Mouse (Mus musculus): ENCODE data around the gene Atp10a.
A peak's percentile ranks its signal among the peaks of the same experiment; 100 is the strongest.
"Not testable (repeated sequence)": the region's sequence is repeated elsewhere in the genome, so short reads cannot be mapped to it uniquely, and the experiment has no call there.

Gene Atp10a

DNA sequence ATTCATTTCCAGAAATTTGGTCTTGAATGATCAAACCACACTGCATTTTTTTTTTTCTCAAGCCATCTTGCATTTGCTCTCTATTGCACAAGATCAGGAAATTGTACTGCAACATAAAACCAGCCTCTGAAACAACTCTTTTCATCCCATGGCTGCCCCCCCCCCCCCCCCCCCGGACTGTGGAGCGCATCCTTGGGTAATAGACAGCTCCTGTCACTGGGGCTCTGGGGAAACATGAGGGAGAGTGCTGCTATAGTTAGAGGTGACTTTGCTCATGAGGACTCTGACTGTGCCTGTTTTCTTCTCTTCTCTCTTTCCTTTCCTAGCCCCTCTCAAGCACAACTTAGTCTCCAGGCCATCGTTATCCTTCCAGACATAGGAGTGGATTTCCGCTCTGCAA lies 131.6 kb downstream of the Atp10a start:
- DNase-seq (ENCODE audit: extremely low spot score, low spot score), result no peak

DNA sequence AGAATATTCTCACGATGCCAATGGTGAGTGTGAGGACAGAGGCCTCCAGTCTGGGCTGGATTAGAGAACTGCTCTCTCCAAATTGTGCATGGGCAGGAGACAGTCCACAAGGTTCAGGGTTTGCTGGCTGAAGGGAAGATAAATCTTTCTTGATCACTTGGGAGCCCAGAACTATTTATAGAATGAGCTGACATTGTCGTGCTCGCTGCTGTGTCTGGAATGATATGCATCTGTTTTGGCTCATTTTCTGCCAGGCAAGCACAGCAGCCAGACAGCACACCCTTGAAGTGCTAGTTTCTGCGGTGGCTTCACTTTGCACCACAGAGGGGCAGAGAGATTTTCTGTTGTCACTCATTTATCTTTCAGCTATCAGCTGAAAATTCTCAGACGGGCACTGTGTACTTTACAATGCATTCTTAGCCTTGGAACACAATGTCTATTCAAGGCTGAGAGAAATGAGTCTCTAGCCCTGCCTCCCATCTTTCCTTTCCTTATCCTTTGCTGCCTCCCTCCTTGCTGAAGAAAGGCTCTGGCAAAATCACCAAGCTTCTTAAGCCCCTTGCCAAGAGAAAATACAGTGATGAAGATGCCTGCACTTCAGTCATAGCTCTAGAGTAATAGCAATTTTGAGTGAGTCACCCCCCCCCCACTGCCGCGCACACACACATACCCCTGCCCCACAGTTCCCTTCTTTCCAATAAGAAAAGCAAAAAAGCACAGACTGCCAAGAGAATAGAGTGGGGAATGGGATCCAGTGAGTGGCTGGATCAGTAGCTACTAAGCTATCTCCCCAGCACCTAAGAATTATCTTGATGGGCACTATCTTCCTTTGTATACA lies 132.7 kb downstream of the Atp10a start:
- peak; percentile 15 for DNase-seq (ENCODE audit: extremely low spot score, low spot score)

GRCm38 (mm10) chr7:58797281-58797680 lies 141.3 kb downstream of the Atp10a start:
- no peak for DNase-seq (ENCODE audit: extremely low spot score, low spot score)

DNA sequence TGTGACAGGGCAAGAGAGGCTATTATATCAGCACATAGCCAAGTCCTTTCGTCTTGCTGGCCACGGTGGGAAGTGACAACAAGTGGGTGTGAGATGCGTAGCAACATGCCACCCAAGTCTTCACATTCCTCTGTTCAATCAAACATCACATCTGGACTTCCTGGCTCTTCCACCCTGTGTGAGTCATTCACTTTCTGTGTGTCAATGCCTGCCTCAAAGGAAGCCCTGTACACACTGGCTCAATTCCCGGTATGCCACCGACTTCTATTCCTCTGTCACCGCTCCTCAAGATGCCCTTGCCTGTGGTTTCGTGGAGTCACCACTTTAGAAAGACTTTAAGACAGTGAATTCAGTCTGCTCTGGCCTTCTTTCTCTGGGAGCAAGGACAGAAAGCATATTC lies 144.9 kb downstream of the Atp10a start:
- DNase-seq (ENCODE audit: extremely low spot score, low spot score), result no peak

DNA sequence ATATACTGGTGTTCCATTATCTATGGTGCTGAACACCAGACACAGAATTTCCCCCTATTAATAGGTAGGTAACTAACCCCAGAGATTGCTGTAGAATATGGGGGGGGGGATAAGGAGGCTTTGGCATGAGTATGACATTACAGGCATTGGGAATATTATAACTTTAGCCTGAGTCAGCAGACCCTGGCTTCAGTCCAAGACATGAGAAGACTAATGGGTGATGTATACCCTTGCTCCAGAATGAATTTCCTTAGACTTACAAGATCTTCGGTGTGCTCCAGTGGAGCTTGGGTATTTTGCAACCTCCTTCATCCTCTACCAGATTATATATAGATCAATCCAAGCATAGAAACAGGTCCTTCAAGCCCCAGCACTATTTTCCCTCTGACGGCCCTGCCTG lies 145.8 kb downstream of the Atp10a start:
- no peak for DNase-seq (ENCODE audit: extremely low spot score, low spot score)

DNA sequence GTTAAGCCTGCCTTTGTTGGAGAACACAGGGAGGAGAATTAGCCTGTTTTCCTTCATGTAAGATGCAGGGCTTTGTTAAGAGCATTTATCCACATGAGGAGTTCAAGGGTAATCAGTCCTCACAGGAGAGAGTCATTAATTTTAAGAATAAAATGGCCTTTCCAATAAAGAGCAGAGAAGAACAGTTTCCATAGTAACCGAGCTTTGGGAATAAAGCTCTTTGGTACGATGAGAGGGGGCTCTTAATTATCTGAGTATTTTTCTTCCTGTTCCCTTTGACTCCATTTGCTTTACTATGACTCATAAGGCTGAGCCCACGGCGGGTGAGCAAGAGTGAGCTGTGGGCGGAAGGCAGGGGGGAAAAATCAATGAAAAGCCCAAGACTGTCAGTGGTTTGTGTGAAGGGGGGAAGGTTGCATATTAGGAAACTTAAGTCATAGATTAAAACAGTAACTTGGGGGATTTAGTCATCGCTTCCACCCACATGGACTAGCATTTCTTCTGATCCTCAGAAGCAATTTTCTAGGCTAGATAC lies 166.2 kb downstream of the Atp10a start:
- no peak for DNase-seq (ENCODE audit: extremely low spot score, low spot score)

DNA sequence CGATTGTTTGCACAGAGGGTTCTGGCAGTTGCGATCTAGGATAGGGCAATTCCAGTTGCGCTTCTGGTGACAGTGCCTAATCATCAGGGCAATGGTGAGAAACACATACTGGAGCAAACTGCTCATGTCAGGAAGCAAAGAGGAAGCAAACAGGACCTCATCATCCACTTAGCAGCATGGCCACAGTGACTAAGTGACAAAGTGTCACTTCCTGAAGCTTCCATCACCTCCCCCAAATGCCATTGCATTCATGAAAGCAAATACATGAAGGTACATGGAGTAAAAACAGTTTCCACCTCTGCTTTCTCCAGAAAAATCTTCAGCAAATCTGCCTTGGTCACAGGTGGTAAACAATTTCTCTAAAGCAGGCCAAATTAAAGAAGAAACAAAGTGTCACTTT lies 168.7 kb downstream of the Atp10a start:
- no peak for DNase-seq (ENCODE audit: extremely low spot score, low spot score)

DNA sequence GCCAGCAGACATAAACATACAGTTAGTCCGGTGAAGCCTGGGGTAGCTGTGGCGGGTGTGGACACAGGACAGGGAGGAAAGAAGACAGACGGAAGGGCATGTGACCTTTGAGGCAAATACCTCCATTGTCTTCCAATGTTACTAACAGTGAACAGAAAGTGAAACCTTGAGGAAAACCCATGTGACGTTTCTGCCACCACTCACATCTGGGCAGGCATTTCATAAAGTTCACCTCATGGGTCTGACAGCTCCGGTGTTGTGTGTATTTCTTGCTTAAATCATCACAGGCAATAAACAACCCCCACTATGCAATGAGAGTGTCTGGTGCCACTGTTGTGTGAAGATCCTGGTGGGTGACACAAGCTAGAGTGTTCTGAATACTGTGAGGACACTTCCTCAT lies 173.1 kb downstream of the Atp10a start:
- no peak for DNase-seq (ENCODE audit: extremely low spot score, low spot score)

GRCm38 (mm10) chr7:58836855-58837606 lies 181.1 kb downstream of the Atp10a start:
- not testable (repeated sequence) for DNase-seq (ENCODE audit: extremely low spot score, low spot score)

DNA sequence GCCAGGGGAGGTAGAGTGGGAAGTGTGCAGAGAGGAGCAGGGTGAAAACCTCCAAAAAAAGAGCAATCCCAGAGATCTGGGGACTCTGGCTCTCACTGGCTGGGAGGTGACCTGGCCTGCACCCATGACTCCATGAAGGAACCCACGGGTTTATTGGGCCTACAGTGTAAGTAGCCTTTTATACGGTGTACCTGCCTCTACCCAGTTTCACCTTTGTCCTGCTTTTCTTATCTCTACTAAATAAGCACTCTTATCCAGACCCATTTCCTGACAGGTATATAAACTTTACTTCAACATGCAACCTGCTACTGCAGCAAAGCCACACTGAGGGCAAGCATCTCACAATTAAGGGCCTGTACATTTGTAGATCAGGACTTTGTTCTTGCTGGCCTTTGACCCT lies 184.4 kb downstream of the Atp10a start:
- no peak for DNase-seq (ENCODE audit: extremely low spot score, low spot score)

GRCm38 (mm10) chr7:58841066-58841465 lies 185.1 kb downstream of the Atp10a start:
- no peak for DNase-seq (ENCODE audit: extremely low spot score, low spot score)

DNA sequence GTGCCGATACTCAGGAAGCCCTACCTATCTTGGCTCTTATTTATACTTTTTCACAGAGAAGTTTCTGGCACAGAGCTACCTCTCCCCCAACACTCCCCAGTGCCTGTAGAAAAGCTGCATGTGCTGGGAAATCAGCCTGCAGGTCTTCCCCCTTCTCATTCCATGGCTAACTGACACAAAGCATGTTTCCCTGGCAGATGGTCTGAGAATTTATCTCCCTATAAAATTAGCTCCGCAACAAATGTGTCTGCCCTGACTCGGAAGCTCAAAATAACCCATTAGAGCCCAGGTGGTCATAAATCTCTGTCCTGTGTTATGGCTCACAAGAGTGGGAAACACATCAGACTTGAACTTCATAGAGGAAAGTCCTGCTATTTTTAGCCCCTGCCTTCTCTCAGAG lies 186.9 kb downstream of the Atp10a start:
- DNase-seq (ENCODE audit: extremely low spot score, low spot score), result peak; percentile 31

- peak; percentile 71 for DNase-seq (ENCODE audit: extremely low spot score, low spot score)
Observed at GRCm38 (mm10) chr7:58843767-58844445, 187.9 kb downstream of the Atp10a start.

- DNase-seq (ENCODE audit: extremely low spot score, low spot score), result no peak
Observed at GRCm38 (mm10) chr7:58844449-58844848, 188.5 kb downstream of the Atp10a start.

DNA sequence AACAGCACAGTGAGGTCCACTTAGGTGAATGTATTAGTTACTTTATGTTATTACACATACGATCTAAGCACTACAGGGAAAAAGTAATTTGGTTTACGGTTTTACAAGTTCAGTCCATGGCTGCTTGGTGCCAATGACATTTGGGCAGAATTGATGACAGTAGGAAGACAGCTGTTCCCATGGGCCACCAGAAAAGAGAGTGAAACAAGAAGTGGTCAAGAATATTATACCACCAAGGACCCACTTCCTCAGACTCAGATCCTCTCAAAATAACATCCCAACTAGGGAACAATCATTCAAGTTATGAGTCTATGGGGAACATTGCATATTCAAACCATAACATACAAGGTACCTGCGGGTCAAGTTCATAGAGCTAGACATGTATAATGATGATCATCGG lies 203.0 kb downstream of the Atp10a start:
- no peak for DNase-seq (ENCODE audit: extremely low spot score, low spot score)

DNA sequence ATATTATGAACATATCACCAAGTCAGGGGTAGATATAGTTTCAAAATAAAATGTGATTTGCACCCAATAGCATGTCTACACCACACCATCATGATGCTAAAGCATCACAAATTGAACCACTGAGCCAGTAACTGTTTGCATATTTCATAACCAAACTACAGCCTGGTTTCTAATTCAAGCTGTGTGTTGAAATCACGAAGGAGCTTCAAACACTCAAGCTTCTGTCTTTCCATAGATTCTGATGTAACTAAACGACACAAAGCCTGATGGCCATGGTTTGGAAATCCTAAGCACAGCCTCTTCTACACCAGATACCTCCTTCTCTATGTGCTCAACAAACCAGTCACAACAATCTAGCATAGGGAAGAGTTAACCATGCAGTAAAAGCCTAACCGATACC lies 207.2 kb downstream of the Atp10a start:
- no peak for DNase-seq (ENCODE audit: extremely low spot score, low spot score)

DNA sequence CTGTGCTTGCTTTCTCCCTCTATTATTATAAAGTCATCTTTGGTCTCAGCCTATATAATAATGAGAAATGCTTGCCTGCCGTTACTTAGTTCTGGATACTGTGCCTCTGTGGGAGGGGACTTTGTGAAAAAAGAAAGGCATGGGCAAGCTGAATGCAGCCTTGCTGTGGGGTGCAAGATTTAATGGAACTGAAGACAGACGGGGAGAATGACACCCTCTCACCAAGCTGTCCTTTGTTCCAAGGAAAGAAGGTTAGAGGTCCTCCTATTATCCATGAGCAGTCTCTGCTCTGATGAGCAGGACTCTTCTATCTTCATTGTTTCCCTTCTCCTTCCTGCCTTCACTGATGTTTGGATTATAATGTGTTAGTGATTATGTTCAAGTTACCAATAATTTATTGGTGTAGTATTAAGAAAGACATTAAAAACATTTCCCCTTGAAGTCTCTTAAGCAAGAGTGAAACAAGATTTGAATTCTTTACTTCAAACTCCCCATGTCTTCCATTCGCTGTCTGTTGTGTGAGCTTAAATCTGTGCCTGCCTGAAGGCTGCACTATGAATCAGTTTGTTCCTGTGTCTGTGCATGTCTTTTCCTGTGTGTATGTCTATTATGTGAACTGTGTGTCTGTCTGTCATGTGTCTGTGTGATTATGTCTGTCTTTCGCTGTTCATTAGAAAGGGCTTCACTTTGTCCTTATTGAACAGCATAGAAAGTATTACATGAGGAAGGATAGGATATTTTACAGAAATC lies 211.1 kb downstream of the Atp10a start:
- DNase-seq (ENCODE audit: extremely low spot score, low spot score), result no peak

DNA sequence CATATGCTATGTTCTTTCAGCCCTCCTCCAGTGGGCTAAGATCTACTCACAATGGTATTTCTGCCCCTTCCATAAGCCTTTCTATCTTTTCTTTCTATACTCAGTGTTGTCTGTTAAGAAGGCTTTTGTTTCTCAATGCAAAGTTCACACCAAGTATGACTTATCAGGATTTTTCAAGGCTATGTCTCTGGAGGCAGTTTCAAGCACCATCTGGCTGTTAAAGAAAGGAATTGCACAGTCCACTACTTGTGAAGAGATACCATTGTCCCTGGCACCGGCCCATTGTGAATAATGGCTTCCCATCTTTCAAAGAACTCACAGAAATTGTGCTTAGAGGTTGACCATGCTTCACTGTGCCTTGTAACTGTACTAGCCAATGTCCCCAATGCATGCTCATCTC lies 214.7 kb downstream of the Atp10a start:
- no peak for DNase-seq (ENCODE audit: extremely low spot score, low spot score)

DNA sequence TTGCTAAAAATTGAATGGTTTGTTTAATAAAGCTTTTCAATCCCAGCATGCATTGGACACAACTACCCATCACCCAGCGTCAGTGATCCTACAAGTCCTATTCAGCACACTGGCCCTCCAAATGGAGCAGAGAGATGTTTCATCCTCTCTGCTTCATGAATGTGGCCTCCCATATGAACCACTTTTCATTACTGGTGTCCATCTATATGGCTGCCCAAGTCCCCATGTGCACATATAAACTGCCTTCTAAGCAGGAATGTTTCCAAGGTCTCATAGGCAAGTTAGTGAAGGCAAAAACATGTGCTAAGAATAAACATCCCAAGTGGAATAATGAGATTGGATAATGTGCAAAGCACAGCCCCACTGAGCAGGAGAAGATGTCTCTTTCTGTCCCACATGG lies 217.7 kb downstream of the Atp10a start:
- no peak for DNase-seq (ENCODE audit: extremely low spot score, low spot score)

Measured in neural tube, embryonic 10.5 days (tissue).